In the genomic region with DNA sequence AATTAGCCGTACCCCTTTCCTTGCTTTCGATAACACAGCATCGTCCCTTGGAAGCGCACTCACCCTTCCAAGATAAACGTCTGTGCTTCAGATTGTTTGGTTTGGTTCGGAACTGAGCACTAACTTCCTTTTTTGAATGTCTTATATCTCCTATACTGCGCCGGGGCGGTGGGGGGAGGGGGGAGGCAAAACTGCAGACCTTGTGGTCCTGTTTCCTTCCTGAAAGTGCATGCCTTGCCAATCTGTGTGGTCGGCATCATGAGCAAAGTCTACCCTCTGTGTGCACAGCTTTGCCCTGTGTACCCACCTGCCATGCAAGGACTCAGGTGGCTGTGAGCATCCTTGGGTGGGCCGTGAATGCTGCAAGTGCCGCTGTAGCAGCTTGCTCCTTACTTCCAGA, we compare ENCODE assay signal across 21 mouse cellular contexts.
"Had no signal": no experiment of that assay in that cellular context is flagged by ENCODE, and none has a peak within 500 bp of the region (broad histone marks: within the 10 kb centered on the region; RNA-seq: fewer than 3 reads in every experiment).

No protein-coding gene starts in this region.

- H3K9ac ChIP-seq: limb, embryonic 13.5 days; liver, embryonic 12.5 days; liver, embryonic 15.5 days; lung, embryonic 15.5 days; midbrain, embryonic 13.5 days; stomach, embryonic 15.5 days had no signal

- ATAC-seq: intestine, embryonic 16.5 days; liver, embryonic 12.5 days; midbrain, embryonic 13.5 days had no signal

- H3K4me3 ChIP-seq: limb, embryonic 13.5 days; liver, embryonic 12.5 days; liver, embryonic 15.5 days; lung, embryonic 15.5 days; midbrain, embryonic 10.5 days; midbrain, embryonic 13.5 days; stomach, embryonic 15.5 days had no signal

- DNase-seq: kidney, adult 18-20 months; kidney, adult 9 months; kidney, postnatal 14 days; kidney, postnatal 4 days; layer of hippocampus, adult 9-11 months; layer of hippocampus, postnatal 36 days; left cerebral cortex, postnatal 4 days; lung, adult 18-20 months; lung, postnatal 10 days; lung, postnatal 36 days; right cerebral cortex, postnatal 25 days; spleen, adult 18-20 months; thymus, postnatal 36 days had no signal

- H3K27me3 ChIP-seq: limb, embryonic 13.5 days; liver, embryonic 12.5 days; liver, embryonic 15.5 days; lung, embryonic 15.5 days; midbrain, embryonic 13.5 days; stomach, embryonic 15.5 days had no signal

- H3K4me2 ChIP-seq: limb, embryonic 13.5 days; liver, embryonic 12.5 days; liver, embryonic 15.5 days; lung, embryonic 15.5 days; midbrain, embryonic 13.5 days; stomach, embryonic 15.5 days had no signal

- H3K36me3 ChIP-seq: liver, embryonic 15.5 days had no signal

- H3K27ac ChIP-seq: limb, embryonic 13.5 days; liver, embryonic 12.5 days; liver, embryonic 15.5 days; lung, embryonic 15.5 days; midbrain, embryonic 10.5 days; midbrain, embryonic 13.5 days; stomach, embryonic 15.5 days had no signal

- H3K4me1 ChIP-seq: limb, embryonic 13.5 days; liver, embryonic 12.5 days; liver, embryonic 15.5 days; lung, embryonic 15.5 days; midbrain, embryonic 10.5 days; midbrain, embryonic 13.5 days; stomach, embryonic 15.5 days had no signal

- H3K9me3 ChIP-seq: liver, embryonic 15.5 days; lung, embryonic 15.5 days; stomach, embryonic 15.5 days had no signal
